Mouse (Mus musculus) hindbrain, embryonic 13.5 days (tissue): ENCODE measurements around the gene Itga11. TPM values are rescaled to one million over a fixed set of nuclear protein-coding genes. Genes with fewer than 3 reads are reported as not detected.
A peak's percentile ranks its signal among the peaks of the same experiment; 100 is the strongest.

ENCODE experiments used
- ATAC-seq: fragments of 200-750 bp; cut with Nextera tagmentation; 2 replicates; pipeline ENCODE4 v1.8.0; 2017; ENCODE audit warnings: moderate TSS enrichment; ENCODE audit not compliant: low FRiP score
- H3K27ac ChIP-seq: fragments of 300-500 bp; sonication (generic); 2 replicates; pipeline ENCODE4 v1.5.1; 2015; ENCODE audit warnings: inconsistent platforms, mild to moderate bottlenecking, moderate library complexity
- H3K27me3 ChIP-seq: fragments of 300-500 bp; sonication (generic); 2 replicates; pipeline ENCODE4 v1.6.1; 2015; ENCODE audit warnings: mild to moderate bottlenecking, inconsistent platforms
- H3K36me3 ChIP-seq: fragments of 300-500 bp; sonication (generic); 2 replicates; pipeline ENCODE4 v1.6.1; 2015; ENCODE audit warnings: mild to moderate bottlenecking, inconsistent platforms
- H3K4me1 ChIP-seq: fragments of 300-500 bp; sonication (generic); replicated peaks from 2 replicates; pipeline ENCODE4 v1.6.1; 2015; ENCODE audit warnings: inconsistent platforms
- H3K4me2 ChIP-seq: fragments of 300-500 bp; sonication (generic); 2 replicates; pipeline ENCODE4 v1.6.1; 2015; ENCODE audit warnings: inconsistent platforms, mild to moderate bottlenecking, moderate library complexity
- H3K4me3 ChIP-seq: fragments of 300-500 bp; sonication (generic); 2 replicates; pipeline ENCODE4 v1.5.1; 2015; ENCODE audit warnings: mild to moderate bottlenecking, inconsistent platforms
- H3K9ac ChIP-seq: fragments of 300-500 bp; sonication (generic); 2 replicates; pipeline ENCODE4 v1.6.1; 2015; ENCODE audit warnings: mild to moderate bottlenecking, inconsistent platforms
- H3K9me3 ChIP-seq: fragments of 300-500 bp; sonication (generic); 2 replicates; pipeline ENCODE4 v1.6.1; 2016; ENCODE audit warnings: inconsistent platforms
- WGBS: fragments of 180-500 bp; shearing (Covaris S2); methylation state at CpG from one replicate; pipeline ENCODE4 v1.1.7; 2015; 5-methylcytosine and 5-hydroxymethylcytosine counted together
- polyA plus RNA-seq: library from polyadenylated mRNA; unstranded; fragments of >200 nt; fragmentation: Nextera tagmentation; extraction: Ambion mirVana; gene quantifications from 2 replicates; pipeline ENCODE4 v1.2.1, GENCODE M21; 2015

Itga11 gene
- 1.7 and 2.0 TPM in 2 replicates for polyA plus RNA-seq

DNA sequence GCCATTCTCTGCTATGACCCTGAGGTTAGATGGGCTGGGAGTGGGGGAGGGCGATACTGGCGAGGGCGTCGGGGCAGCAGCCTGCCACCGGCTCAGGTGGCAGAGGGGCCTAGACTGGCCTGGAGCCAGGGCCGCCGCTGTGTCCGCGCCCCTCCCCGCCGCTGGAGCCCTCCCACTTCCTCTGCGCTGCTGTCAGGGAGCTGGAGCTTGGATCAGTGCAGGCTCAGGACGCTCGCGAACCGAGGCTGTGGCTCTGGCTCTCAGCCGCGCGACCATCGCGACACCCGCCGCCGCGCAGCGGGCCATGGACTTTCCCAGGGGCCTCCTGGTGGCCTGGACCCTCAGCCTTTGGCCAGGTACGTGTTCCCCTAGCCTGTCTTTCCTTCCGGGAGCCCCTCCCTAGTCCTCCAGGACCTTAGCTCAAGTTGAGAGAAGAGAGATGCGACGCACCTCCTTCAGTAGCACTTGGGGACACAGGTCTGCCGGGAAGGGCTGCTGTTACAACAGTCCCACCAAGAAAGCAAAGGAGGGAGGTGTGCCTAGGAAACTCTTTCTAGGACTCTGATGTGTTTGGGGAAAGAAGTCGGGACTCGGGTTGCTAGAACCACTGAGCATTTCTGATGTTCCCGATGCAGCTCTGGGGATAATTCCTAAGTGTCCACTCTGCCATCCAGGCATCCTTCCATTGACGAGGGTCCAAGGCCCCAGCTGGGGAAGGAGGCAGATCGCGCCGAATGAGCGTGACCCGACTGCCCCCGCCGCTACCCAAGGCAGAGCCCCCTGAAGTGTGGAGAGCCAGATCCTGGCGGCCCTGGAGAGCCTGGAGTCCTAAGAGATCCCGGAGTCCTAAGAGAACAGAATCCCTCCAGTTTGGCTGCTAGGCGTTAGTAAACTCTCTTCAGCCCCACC lies at the start of gene Itga11:
TSS of gene Itga11 (plus strand) at position 186 of the 909 bp plus-strand sequence.
- no peaks in the 10 kb centered on the region for H3K9me3 ChIP-seq
- H3K27me3 ChIP-seq = peaks cover 55% of the 10 kb centered on the region
- ATAC-seq = no peak
- peak within 1 kb of the TSS; percentile 64 for H3K4me2 ChIP-seq
- no peaks in the 10 kb centered on the region for H3K36me3 ChIP-seq
- WGBS = under 1% methylated on average over 34 of the region's 45 CpGs
- H3K9ac ChIP-seq = peak within 1 kb of the TSS; percentile 66
- H3K27ac ChIP-seq = no peak within 1 kb of the TSS
- peaks cover 19% of the 10 kb centered on the region for H3K4me1 ChIP-seq
- peak within 1 kb of the TSS; percentile 41 for H3K4me3 ChIP-seq

DNA sequence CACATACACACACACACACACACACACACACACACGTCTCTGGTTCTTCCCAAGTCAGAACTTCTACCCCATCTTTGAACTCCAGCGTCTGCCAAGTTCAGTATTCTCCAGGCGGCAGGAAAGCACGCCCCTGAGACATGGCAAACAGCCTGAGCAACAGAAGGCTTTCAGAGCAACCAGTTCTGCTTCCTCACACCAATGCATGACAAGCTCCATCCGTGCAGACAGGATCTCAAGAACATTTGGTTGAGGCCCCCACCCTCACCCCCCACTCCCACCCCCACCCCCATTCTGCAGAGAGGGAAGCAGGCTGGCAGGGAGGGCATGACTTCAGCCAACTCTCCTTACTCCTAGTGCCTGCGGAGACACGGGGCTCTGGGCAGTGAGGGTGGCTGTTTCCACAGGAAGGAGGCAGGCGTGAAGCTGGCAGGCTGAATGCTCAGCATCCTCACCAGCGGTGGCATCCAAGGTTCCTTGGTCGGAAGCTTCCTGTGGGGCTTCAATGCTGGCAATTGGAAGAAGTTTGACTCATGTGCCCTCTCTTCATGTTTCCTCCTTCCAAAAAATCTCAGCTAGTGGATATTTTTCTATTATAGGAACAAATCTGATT lies 46.9 kb upstream of the Itga11 start:
- Histone ChIP-seq H3K4me1 (no peaks in the 10 kb centered on the region), H3K9me3 (no peaks in the 10 kb centered on the region), H3K4me3 (no peak overlapping the region), H3K27me3 (no peaks in the 10 kb centered on the region), H3K9ac (no peak overlapping the region), H3K36me3 (no peaks in the 10 kb centered on the region), H3K27ac (no peak overlapping the region), H3K4me2 (no peak overlapping the region)
- no peak for ATAC-seq
- 81% methylated on average over 10 of the region's 10 CpGs for WGBS

DNA sequence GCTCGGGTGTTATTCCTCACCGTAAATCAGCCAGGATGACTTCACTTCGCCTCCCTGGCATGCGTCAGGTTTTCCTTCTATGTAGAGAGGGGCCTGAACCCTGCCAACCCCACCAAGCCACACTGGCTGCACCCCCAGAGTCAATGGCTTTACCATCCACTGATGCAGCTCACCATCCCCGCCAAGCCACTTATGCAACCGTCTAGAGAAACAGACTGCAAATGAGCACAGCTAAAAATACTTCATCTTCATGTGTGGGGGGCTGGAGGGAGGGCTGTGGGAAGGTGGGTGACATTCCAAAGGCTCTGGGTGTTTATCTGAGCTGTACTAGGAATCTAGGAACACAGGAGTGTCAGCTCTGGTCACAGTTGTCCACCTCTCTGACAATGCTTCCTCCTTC lies 45.2 kb upstream of the Itga11 start:
- whole genome bisulfite sequencing = 93% methylated on average over 6 of the region's 6 CpGs
- no peaks in the 10 kb centered on the region; the same call in 1 of the 2 replicates for H3K9me3 ChIP-seq
- H3K27ac ChIP-seq = no peak overlapping the region
- H3K36me3 ChIP-seq = no peaks in the 10 kb centered on the region
- no peak overlapping the region for H3K4me2 ChIP-seq
- no peaks in the 10 kb centered on the region for H3K4me1 ChIP-seq
- no peak for ATAC-seq
- H3K4me3 ChIP-seq = no peak overlapping the region
- H3K27me3 ChIP-seq = no peaks in the 10 kb centered on the region
- H3K9ac ChIP-seq = no peak overlapping the region

DNA sequence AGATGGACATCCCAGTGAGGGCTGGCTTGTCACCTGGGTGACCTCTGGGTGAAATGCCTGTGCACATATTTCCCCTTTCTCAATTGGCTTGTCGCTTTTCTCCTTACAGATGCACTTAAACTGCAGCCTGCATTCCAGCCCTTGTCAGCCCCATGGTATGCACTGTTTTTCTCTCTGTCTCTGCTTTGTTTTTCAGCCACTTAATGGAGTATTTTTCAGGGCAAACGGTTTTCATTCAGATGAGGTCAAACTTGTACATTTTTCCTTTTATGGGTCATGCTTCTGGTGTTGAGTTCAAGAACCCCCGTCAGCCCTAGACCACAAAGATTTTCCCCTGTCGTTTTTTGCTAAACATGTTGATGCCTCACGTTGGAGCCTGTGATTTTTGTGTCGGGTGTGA lies 39.6 kb upstream of the Itga11 start:
- no peaks in the 10 kb centered on the region for H3K27me3 ChIP-seq
- no peak overlapping the region for H3K4me2 ChIP-seq
- H3K36me3 ChIP-seq = no peaks in the 10 kb centered on the region
- ATAC-seq = no peak
- no peak overlapping the region for H3K9ac ChIP-seq
- no peaks in the 10 kb centered on the region; the same call in 1 of the 2 replicates for H3K9me3 ChIP-seq
- H3K4me3 ChIP-seq = no peak overlapping the region
- H3K27ac ChIP-seq = no peak overlapping the region
- 53% methylated on average over 6 of the region's 6 CpGs for WGBS
- H3K4me1 ChIP-seq = no peaks in the 10 kb centered on the region

DNA sequence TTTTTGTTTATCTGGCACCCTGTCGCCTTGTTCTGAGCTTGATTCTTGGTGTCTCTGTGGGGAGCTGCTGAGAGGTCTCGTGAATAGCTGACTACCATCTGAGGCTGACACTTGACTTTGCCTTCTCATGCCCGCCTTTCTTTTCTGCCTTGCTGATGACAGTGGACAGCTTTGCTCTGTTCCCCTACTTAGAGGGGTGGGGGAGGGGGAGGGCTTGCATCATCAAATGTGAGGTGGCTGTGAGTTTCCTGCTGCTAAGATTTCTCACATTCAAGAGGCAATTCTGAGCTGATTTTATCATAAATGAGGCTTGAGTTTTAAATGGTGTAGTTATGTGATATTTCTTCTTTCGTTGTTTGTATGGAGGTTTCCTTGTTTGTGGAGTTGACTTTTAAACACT lies 37.9 kb upstream of the Itga11 start:
- no peak overlapping the region for H3K9ac ChIP-seq
- H3K9me3 ChIP-seq = no peaks in the 10 kb centered on the region; the same call in 1 of the 2 replicates
- H3K4me2 ChIP-seq = no peak overlapping the region
- no peaks in the 10 kb centered on the region for H3K36me3 ChIP-seq
- H3K4me3 ChIP-seq = no peak overlapping the region
- WGBS = 53% methylated on average over 4 of the region's 4 CpGs
- H3K27me3 ChIP-seq = no peaks in the 10 kb centered on the region
- no peak for ATAC-seq
- H3K27ac ChIP-seq = no peak overlapping the region
- H3K4me1 ChIP-seq = peaks cover under 1% of the 10 kb centered on the region; the same call in 1 of the 2 replicates

DNA sequence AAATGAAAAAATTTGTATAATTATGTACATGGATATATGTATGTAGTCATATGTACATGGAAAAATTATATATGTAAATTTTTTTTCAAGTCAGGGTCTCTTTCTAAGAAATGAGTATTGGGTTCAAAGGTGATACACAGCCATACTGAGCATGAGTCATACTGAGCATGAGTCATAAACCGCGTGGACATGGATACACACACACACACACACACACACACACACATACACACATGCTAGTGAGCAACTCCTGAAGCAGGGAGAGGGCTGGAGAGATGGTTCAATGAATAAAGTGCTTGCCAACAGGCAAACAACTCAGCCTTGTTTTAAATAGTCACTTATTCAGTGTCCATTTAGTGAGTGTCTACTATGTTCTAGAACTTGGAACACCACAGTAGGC lies 37.4 kb upstream of the Itga11 start:
- 89% methylated on average over 2 of the region's 2 CpGs for WGBS

DNA sequence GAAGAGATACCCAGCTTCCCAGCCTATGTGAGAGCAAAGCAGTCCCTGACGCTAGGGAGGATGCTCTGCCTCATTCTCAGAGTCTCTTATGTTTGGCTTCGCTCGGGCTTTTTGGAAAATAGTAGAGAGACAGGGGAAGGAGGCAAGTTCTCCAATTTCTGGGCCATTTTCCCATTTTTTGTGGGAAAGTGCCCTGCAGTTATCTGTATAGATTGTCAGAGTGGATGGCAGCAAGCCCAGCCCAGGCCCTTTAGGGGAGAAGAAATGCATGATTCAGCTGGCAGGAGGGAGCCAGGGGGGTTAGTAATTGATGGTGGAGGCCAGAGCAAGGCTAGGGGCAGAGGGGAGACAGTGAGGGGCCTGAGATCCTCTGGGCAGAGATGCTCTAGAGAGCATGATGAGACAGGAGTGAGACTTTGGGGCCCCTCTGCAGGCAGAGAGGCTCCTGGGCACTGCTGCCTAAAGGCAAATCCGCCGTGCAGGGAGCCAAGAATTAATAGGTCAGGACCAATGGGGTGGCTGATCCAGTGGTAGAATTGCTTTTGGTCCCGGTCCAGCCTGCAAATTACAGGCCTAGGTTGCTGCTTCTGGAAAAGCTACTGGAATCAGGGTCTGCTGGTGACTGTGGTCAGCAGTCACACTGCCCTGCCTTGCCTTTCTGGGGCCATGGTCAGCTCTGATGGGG lies 31.8 kb upstream of the Itga11 start:
- H3K4me2 ChIP-seq = no peak overlapping the region
- H3K9ac ChIP-seq = no peak overlapping the region
- H3K36me3 ChIP-seq = no peaks in the 10 kb centered on the region
- no peak for ATAC-seq
- H3K27me3 ChIP-seq = no peaks in the 10 kb centered on the region
- H3K27ac ChIP-seq = peak overlapping the region; percentile 23; the same call in 1 of the 2 replicates
- peaks cover 21% of the 10 kb centered on the region for H3K4me1 ChIP-seq
- WGBS = 71% methylated on average over 6 of the region's 6 CpGs
- H3K9me3 ChIP-seq = no peaks in the 10 kb centered on the region
- H3K4me3 ChIP-seq = no peak overlapping the region

More for the DNA sequence above, 37.4 kb upstream of the Itga11 start:
- Histone ChIP-seq H3K4me1 (peaks cover 6% of the 10 kb centered on the region; the same call in 1 of the 2 replicates), H3K4me3 (no peak overlapping the region), H3K4me2 (no peak overlapping the region), H3K27me3 (no peaks in the 10 kb centered on the region), H3K9me3 (no peaks in the 10 kb centered on the region; the same call in 1 of the 2 replicates), H3K36me3 (no peaks in the 10 kb centered on the region), H3K9ac (no peak overlapping the region), H3K27ac (no peak overlapping the region)
- no peak for ATAC-seq

DNA sequence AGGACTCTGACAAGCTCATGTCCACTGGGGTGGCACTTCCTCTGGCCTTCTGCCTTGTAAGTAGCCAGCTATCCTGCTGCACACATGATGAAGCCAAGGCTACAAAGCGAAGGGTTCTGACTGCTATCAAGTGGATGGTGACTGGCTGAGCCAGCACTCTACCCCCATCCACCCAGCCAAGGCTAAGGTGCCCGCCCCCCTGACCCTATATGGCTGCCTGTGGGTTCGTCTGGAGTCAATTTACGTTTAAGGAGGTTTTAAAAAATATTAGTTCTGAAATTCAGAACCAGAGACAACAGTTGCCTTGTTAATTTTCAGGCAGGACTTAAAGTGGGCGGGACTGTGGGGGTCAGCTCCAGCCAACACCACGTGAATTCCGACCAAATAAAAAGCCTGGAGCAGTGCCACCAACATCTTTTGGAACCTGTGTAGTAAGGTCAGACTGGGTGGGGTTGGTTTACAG lies 30.9 kb upstream of the Itga11 start:
- H3K4me1 ChIP-seq = peaks cover 21% of the 10 kb centered on the region

DNA sequence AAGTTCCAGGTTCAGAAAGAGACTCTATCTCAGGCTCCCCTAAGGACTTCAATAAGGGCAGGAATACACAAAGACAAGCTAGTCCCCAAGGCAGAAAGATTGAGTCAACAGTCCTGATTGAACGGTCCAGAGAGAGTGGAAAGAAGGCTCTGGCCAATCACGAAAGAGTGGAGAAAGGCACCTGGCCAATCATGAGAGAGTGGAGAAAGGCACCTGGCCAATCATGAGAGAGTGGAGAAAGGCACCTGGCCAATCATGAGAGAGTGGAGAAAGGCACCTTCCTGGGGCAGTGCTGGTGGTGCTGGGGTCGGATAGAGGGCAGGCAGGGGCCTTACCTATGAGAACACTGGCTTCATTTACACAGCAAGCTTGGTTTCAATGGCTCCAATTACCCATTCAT lies 28.2 kb upstream of the Itga11 start:
- H3K27ac ChIP-seq = no peak overlapping the region
- no peak overlapping the region for H3K9ac ChIP-seq
- H3K4me2 ChIP-seq = no peak overlapping the region
- ATAC-seq = no peak
- peaks cover 25% of the 10 kb centered on the region for H3K4me1 ChIP-seq
- H3K27me3 ChIP-seq = no peaks in the 10 kb centered on the region
- no peak overlapping the region for H3K4me3 ChIP-seq
- 74% methylated on average over 3 of the region's 3 CpGs for WGBS
- no peaks in the 10 kb centered on the region for H3K36me3 ChIP-seq
- H3K9me3 ChIP-seq = no peaks in the 10 kb centered on the region

More for the DNA sequence above, 30.9 kb upstream of the Itga11 start:
- Histone ChIP-seq H3K36me3 (no peaks in the 10 kb centered on the region), H3K4me3 (no peak overlapping the region), H3K27ac (no peak overlapping the region), H3K9me3 (no peaks in the 10 kb centered on the region), H3K27me3 (no peaks in the 10 kb centered on the region), H3K4me2 (no peak overlapping the region), H3K9ac (no peak overlapping the region)
- no peak for ATAC-seq
- 70% methylated on average over 7 of the region's 7 CpGs for WGBS

DNA sequence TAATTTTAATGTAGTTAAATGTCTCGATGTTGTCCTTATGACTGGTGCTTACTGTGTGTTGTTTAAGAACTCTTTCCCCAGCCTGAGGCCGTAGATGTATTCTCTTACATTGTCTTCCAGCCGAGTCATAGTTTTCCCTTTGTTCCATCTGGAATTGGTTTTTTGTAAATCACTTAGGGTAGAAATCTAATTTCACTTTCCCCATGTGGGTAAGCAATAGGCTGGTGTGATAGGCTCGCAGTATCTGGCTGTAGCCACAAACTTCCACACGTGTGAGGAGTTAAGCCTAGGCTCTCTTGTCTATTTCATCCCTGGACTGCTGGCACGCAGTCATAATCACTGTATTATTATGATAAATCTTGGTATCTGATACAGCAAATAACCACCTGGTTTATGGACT lies 26.9 kb upstream of the Itga11 start:
- Histone ChIP-seq H3K9ac (no peak overlapping the region), H3K27ac (no peak overlapping the region), H3K4me1 (peaks cover 15% of the 10 kb centered on the region), H3K36me3 (no peaks in the 10 kb centered on the region), H3K9me3 (no peaks in the 10 kb centered on the region), H3K27me3 (no peaks in the 10 kb centered on the region), H3K4me2 (no peak overlapping the region), H3K4me3 (no peak overlapping the region)
- ATAC-seq = no peak
- WGBS = 85% methylated on average over 6 of the region's 6 CpGs

DNA sequence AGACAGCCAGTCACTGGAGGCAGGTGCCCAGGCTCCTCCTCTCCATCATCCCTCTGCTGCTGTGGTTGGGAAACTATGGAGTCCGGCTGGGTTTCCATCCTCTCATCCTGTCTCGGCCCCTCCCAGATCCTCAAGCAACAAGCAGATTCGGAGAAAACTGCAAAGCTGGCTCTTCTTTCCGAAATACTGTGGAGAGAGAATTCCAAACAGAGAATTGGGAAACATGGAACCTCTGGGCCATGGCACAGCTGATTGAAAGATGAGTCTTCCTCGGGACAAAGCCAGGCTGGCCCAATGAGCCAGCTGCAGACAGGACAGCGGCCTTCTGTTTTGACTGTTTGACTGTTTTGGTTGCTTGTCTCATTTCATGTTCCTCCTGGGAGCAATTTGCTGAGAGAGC lies 23.3 kb upstream of the Itga11 start:
- H3K4me1 ChIP-seq = 0 out of 2 replicates have a peak, but pooled peaks cover 5% of the 10 kb centered on the region
- 65% methylated on average over 6 of the region's 6 CpGs for WGBS
- no peak for ATAC-seq
- no peak overlapping the region for H3K27ac ChIP-seq
- H3K4me2 ChIP-seq = no peak overlapping the region
- H3K9me3 ChIP-seq = no peaks in the 10 kb centered on the region
- H3K9ac ChIP-seq = no peak overlapping the region
- no peaks in the 10 kb centered on the region for H3K36me3 ChIP-seq
- no peaks in the 10 kb centered on the region for H3K27me3 ChIP-seq
- no peak overlapping the region for H3K4me3 ChIP-seq

DNA sequence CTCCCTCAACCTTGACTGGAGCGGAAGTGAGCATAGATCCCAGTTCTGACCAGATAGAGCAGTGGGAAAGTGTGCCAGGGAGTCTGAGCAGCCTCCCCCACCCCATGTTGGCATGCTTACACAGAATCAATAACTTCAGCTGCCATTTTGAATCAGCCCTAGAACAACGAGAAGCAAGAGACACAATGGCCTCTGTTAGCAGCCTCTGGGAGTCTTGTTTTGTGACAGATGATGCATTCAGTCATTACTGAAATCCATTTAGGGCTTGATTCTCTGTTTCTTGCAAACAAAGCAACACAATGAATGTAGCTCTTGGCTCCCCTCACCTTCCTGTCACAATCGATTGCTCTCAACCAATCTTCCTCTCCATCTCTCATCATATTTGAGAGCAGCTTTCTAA lies 19.6 kb upstream of the Itga11 start:
- H3K27ac ChIP-seq = no peak overlapping the region
- ATAC-seq = no peak
- no peaks in the 10 kb centered on the region for H3K27me3 ChIP-seq
- H3K9me3 ChIP-seq = no peaks in the 10 kb centered on the region
- H3K4me1 ChIP-seq = 0 out of 2 replicates have a peak, but pooled peaks cover 5% of the 10 kb centered on the region
- no peaks in the 10 kb centered on the region for H3K36me3 ChIP-seq
- no peak overlapping the region for H3K4me2 ChIP-seq
- 67% methylated on average over 3 of the region's 3 CpGs for WGBS
- no peak overlapping the region for H3K4me3 ChIP-seq
- no peak overlapping the region for H3K9ac ChIP-seq
